Mouse (Mus musculus) forebrain, embryonic 16.5 days (tissue): Measurements from ENCODE around the gene Anks3. TPM values are rescaled to one million over a fixed set of nuclear protein-coding genes. Genes with fewer than 3 reads are reported as not detected.

Source experiments
- ATAC-seq: fragments of 200-750 bp; cut with Nextera tagmentation; 2 replicates; pipeline ENCODE4 v1.8.0; 2017; ENCODE audit warnings: mild to moderate bottlenecking, moderate library complexity
- H3K27ac ChIP-seq: fragments of 300-500 bp; sonication (generic); 2 replicates; pipeline ENCODE4 v1.5.1; 2014; ENCODE audit warnings: low read length, control low read depth
- H3K27me3 ChIP-seq: fragments of 300-500 bp; sonication (generic); replicated peaks from 2 replicates; pipeline ENCODE4 v1.6.1; 2014; ENCODE audit warnings: low read length; ENCODE audit not compliant: control insufficient read depth, insufficient read depth
- H3K36me3 ChIP-seq: fragments of 300-500 bp; sonication (generic); 2 replicates; pipeline ENCODE4 v1.6.1; 2014; ENCODE audit not compliant: control insufficient read depth, insufficient read depth
- H3K4me1 ChIP-seq: fragments of 300-500 bp; sonication (generic); replicated peaks from 2 replicates; pipeline ENCODE4 v1.6.1; 2014; ENCODE audit warnings: low read length; ENCODE audit not compliant: control insufficient read depth, insufficient read depth
- H3K4me2 ChIP-seq: fragments of 300-500 bp; sonication (generic); 2 replicates; pipeline ENCODE4 v1.6.1; 2014; ENCODE audit warnings: mild to moderate bottlenecking, low read length, control low read depth
- H3K4me3 ChIP-seq: fragments of 300-500 bp; sonication (generic); replicated peaks from 2 replicates; pipeline ENCODE4 v1.5.1; 2014; ENCODE audit warnings: mild to moderate bottlenecking, low read length, control low read depth
- H3K9ac ChIP-seq: fragments of 300-500 bp; sonication (generic); replicated peaks from 2 replicates; pipeline ENCODE4 v1.6.1; 2014; ENCODE audit warnings: low read depth, low read length, control low read depth
- H3K9me3 ChIP-seq: fragments of 300-500 bp; sonication (generic); 2 replicates; pipeline ENCODE4 v1.6.1; 2016; ENCODE audit warnings: low read length; ENCODE audit not compliant: control insufficient read depth
- WGBS: fragments of 180-500 bp; shearing (Covaris S2); extraction: QIAGEN DNeasy Blood & Tissue Kit; methylation state at CpG from one replicate; pipeline ENCODE4 v1.1.7; 2014; 5-methylcytosine and 5-hydroxymethylcytosine counted together
- polyA plus RNA-seq: library from polyadenylated mRNA; unstranded; fragments of >200 nt; fragmentation: Nextera tagmentation; extraction: Ambion mirVana; gene quantifications from 2 replicates; pipeline ENCODE4 v1.2.1, GENCODE M21; 2015

The Anks3 gene
- polyA plus RNA-seq, 1 experiment from 2014 or later = 85.7 TPM

- H3K4me2 ChIP-seq = no peak overlapping the region
- no peaks in the 10 kb centered on the region for H3K9me3 ChIP-seq
- H3K4me1 ChIP-seq = no peaks in the 10 kb centered on the region
- no peak overlapping the region for H3K27ac ChIP-seq
- no peaks in the 10 kb centered on the region for H3K27me3 ChIP-seq
- H3K36me3 ChIP-seq = peaks cover 17% of the 10 kb centered on the region
- no peak overlapping the region for H3K9ac ChIP-seq
- no peak overlapping the region for H3K4me3 ChIP-seq
- 83% methylated on average over 2 of the region's 2 CpGs for whole genome bisulfite sequencing
- ATAC-seq = no peak
Observed at GRCm38 (mm10) chr16:4916608-4917007, 47.4 kb downstream of the Anks3 start.

GRCm38 (mm10) chr16:4915931-4916330 lies 48.1 kb downstream of the Anks3 start:
- H3K4me2 ChIP-seq = no peak overlapping the region
- WGBS = 89% methylated on average over 3 of the region's 3 CpGs
- ATAC-seq = no peak
- H3K9ac ChIP-seq = no peak overlapping the region
- peaks cover 22% of the 10 kb centered on the region for H3K36me3 ChIP-seq
- H3K9me3 ChIP-seq = no peaks in the 10 kb centered on the region
- no peak overlapping the region for H3K4me3 ChIP-seq
- no peaks in the 10 kb centered on the region for H3K27me3 ChIP-seq
- no peak overlapping the region for H3K27ac ChIP-seq
- no peaks in the 10 kb centered on the region for H3K4me1 ChIP-seq

DNA sequence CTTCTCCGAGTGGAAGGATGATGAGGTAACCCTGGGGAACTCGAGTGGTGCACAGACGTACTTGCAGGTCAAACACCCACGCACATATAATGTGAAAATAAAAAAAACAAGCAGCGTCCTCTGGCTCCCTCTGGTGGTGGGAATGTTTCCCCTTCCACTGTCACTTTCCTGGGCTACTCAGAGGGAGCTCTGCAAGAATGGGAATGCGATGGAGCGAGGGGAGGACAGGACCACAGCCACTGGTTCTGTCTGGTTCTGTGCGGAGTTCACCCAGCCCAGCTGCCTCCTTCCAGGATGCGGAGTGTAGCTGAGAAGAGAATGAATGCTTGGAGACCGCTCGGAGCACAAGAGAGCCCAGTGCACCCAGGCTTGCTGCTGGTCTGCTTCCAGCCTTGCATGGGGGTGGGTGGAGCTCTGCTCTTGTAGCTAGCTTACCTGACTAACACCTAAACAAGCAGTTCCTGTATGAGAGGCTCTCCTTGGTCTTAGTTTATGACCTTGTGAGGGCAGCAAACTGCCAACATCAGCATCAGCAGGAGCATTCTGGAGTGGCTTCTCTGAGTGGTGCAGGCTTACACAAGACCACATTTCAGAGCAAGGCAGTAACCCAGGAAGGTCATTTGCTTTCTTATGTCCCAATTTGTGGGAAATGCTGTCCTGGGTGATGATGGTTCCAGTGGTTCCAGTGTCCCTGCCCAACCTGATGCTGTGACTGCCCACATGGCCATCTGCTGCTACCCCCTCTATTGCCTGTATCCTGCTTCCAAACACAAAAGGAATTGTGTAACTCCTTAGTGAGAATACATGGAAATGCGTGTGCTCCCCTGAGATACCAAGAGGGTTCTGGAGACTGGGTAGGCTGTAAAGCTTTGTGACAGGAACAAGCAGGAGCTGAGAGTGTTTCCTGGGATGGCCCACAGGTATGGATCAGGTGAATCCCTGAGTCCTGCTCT lies 49.9 kb downstream of the Anks3 start:
- H3K4me2 ChIP-seq = no peak overlapping the region
- no peaks in the 10 kb centered on the region for H3K9me3 ChIP-seq
- no peaks in the 10 kb centered on the region for H3K27me3 ChIP-seq
- ATAC-seq = peak; percentile 67
- no peak overlapping the region for H3K4me3 ChIP-seq
- WGBS = 36% methylated on average over 12 of the region's 12 CpGs
- H3K9ac ChIP-seq = no peak overlapping the region
- peaks cover 28% of the 10 kb centered on the region for H3K36me3 ChIP-seq
- no peaks in the 10 kb centered on the region for H3K4me1 ChIP-seq
- no peak overlapping the region for H3K27ac ChIP-seq

DNA sequence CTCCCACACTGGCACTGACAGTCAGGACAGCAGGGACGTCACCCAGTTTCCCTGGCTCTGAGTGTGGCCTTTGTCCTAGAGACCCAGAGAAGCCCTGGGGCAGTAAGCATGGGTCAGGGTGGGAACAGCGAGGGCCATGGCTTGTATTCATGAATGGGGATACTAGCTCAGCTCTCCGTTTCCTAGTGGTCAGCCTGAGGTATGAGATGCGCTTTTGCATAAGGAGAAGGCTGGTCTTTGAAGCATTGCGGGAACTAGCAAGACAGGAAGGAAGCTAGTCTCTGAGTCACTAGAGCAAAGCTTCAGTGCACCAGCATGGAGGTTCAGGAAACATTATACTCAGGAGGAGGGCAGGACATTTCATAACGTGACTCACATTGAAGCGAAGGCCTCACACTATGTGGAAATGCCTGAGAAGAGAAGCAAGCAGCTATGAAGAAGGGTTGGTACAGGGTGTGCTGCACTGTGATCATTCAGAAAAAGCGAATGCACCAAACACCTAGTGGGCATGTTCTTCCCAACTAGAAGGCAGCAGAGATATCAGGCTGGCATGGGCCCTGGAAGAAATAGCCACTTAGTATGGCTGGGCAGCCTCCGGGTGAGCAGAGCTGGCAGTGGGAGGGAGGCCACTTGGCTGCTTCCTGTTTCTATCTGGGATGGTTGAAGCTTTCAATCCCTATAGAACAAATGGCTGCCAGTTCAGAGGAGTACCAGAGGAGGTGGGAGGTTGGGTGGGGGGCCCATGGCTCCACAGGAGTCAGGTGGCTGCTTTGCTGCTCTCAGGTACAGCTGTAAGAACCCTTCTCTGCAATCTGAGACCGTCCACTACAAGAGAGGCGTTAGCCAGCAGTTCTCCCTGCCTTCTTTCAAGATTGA lies 50.9 kb downstream of the Anks3 start:
- Histone ChIP-seq H3K4me3 (no peak overlapping the region), H3K4me1 (no peaks in the 10 kb centered on the region), H3K9ac (no peak overlapping the region), H3K27me3 (no peaks in the 10 kb centered on the region), H3K36me3 (peaks cover 28% of the 10 kb centered on the region), H3K4me2 (no peak overlapping the region), H3K27ac (no peak overlapping the region), H3K9me3 (no peaks in the 10 kb centered on the region)
- 78% methylated on average over 11 of the region's 11 CpGs for WGBS
- no peak for ATAC-seq

DNA sequence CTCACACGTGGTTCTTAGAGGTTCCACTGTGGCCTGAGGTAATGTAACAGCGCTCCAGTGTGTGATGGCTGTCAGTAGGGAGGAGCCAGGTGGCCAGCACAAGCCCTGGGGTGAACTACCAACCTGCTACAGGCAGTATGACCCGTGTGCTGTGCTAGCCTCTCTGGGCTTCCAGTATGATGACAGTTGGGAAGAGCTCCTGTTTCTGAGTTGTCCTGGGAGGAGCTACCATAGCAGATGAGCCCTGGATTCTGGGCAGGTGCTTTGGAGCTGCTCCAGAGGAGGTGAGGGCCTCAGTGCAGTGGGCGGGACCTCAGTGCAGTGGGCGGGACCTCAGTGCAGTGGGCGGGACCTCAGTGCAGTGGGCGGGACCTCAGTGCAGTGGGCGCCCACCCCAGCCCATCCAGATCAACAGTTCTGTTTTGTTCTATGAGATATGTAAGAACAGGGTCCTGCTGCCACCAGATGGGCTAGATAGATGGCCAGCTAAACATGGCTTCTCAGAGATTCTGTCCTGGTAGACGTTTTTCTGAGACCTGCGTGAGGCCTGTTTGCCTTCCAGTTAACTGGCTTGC lies 51.8 kb downstream of the Anks3 start:
- Histone ChIP-seq H3K4me3 (no peak overlapping the region), H3K27ac (no peak overlapping the region), H3K27me3 (no peaks in the 10 kb centered on the region), H3K36me3 (peaks cover 28% of the 10 kb centered on the region), H3K9me3 (no peaks in the 10 kb centered on the region), H3K4me1 (no peaks in the 10 kb centered on the region), H3K4me2 (no peak overlapping the region), H3K9ac (no peak overlapping the region)
- WGBS = 78% methylated on average over 10 of the region's 10 CpGs
- ATAC-seq = no peak

GRCm38 (mm10) chr16:4910758-4911157 lies 53.2 kb downstream of the Anks3 start:
- H3K9me3 ChIP-seq = no peaks in the 10 kb centered on the region
- no peak overlapping the region for H3K4me2 ChIP-seq
- peaks cover 19% of the 10 kb centered on the region for H3K36me3 ChIP-seq
- no peak overlapping the region for H3K4me3 ChIP-seq
- H3K27ac ChIP-seq = no peak overlapping the region
- WGBS = 96% methylated on average over 8 of the region's 8 CpGs
- no peak for ATAC-seq
- no peaks in the 10 kb centered on the region for H3K27me3 ChIP-seq
- no peak overlapping the region for H3K9ac ChIP-seq
- no peaks in the 10 kb centered on the region for H3K4me1 ChIP-seq

- ATAC-seq = no peak
- Histone ChIP-seq H3K9ac (no peak overlapping the region), H3K36me3 (peaks cover 16% of the 10 kb centered on the region), H3K27me3 (no peaks in the 10 kb centered on the region), H3K4me3 (no peak overlapping the region), H3K4me1 (no peaks in the 10 kb centered on the region), H3K9me3 (no peaks in the 10 kb centered on the region), H3K27ac (no peak overlapping the region), H3K4me2 (no peak overlapping the region)
- 100% methylated on average over 2 of the region's 2 CpGs for WGBS
Observed at GRCm38 (mm10) chr16:4909745-4910144, 54.3 kb downstream of the Anks3 start.

- Histone ChIP-seq H3K36me3 (peaks cover 16% of the 10 kb centered on the region), H3K9ac (no peak overlapping the region), H3K27ac (no peak overlapping the region), H3K27me3 (no peaks in the 10 kb centered on the region), H3K9me3 (no peaks in the 10 kb centered on the region), H3K4me2 (no peak overlapping the region), H3K4me1 (no peaks in the 10 kb centered on the region), H3K4me3 (no peak overlapping the region)
- ATAC-seq = no peak
- WGBS = 39% methylated on average over 4 of the region's 5 CpGs
Observed at GRCm38 (mm10) chr16:4907972-4908371, 56.0 kb downstream of the Anks3 start.

GRCm38 (mm10) chr16:4907386-4907785 lies 56.6 kb downstream of the Anks3 start:
- 97% methylated on average over 2 of the region's 2 CpGs for WGBS
- H3K27ac ChIP-seq = no peak overlapping the region
- H3K4me1 ChIP-seq = no peaks in the 10 kb centered on the region
- H3K4me3 ChIP-seq = no peak overlapping the region
- no peaks in the 10 kb centered on the region for H3K9me3 ChIP-seq
- no peak for ATAC-seq
- no peaks in the 10 kb centered on the region for H3K27me3 ChIP-seq
- no peak overlapping the region for H3K9ac ChIP-seq
- H3K4me2 ChIP-seq = no peak overlapping the region
- peaks cover 15% of the 10 kb centered on the region for H3K36me3 ChIP-seq
